Mouse (Mus musculus) left cerebral cortex, postnatal 14 days (tissue): Measurements from ENCODE around the gene Ramp3. TPM values are rescaled to one million over a fixed set of nuclear protein-coding genes. Genes with fewer than 3 reads are reported as not detected.

Experiments used
- DNase-seq, 2 experiments: peaks; one replicate each; pipeline ENCODE4 v3.0.0; 2021 to 2022; ENCODE audit warnings: low spot score in 2 of 2, mixed read lengths in 1 of 2
- intact Hi-C: fragments of 180-260 bp; cut with DNase I; formaldehyde crosslinking; loops from one replicate; pipeline ENCODE4 v1.15.1; 2025
- long read RNA-seq, 2 experiments: library from polyadenylated mRNA; stranded (forward); transcript quantifications; one replicate each; pipeline ENCODE4 v2.0.0; 2021
- total RNA-seq, 2 experiments: library from RNA; stranded (reverse); gene quantifications; 2 replicates each; pipeline ENCODE4 v1.2.3; 2021

The Ramp3 gene
- total RNA-seq = 10 to 100 TPM; 35.4 to 40.1 TPM
- long read RNA-seq, experiment 1, transcript Ramp3-201 (3 exons, 1,233 nt) = major isoform, 26 of 32 reads
- long read RNA-seq, experiment 1, partial matches to known transcripts = 3 of 32 reads
- long read RNA-seq, experiment 1, other reads (novel, unspliced or antisense) = 1 of 32 reads
- long read RNA-seq, experiment 2, transcript Ramp3-201 (3 exons, 1,233 nt) = major isoform, 24 of 30 reads
- long read RNA-seq, experiment 2, partial matches to known transcripts = 4 of 30 reads
- long read RNA-seq, experiment 2, other reads (novel, unspliced or antisense) = 0 of 30 reads

- intact Hi-C loops = loop anchor here (5.0 to 10.0 kb wide), 5 partner anchors 237 to 1747 kb away; partner anchors contain the start of gene Igfbp1
- DNase-seq = peak in 1 of 2 experiments; percentile 15
Measured at GRCm38 (mm10) chr11:6658271-6658670, at the start of gene Ramp3. Ramp3 (plus strand) TSS chr11:6658521.

GRCm38 (mm10) chr11:6615250-6616205 is 42.8 kb upstream of the Ramp3 start:
- intact Hi-C loops = no loop called here
- DNase-seq = no peak

- no peak for DNase-seq
- intact Hi-C loops = loop anchor here (10.0 kb wide), 1 partner anchor 149 kb away; the partner anchor contains the start of gene Purb
Measured at GRCm38 (mm10) chr11:6623704-6624103, 34.6 kb upstream of the Ramp3 start.

GRCm38 (mm10) chr11:6624619-6625382 is 33.5 kb upstream of the Ramp3 start:
- intact Hi-C loops = loop anchor here (10.0 kb wide), 1 partner anchor 150 kb away; the partner anchor contains the start of gene Purb
- DNase-seq = no peak

GRCm38 (mm10) chr11:6625478-6626387 is 32.6 kb upstream of the Ramp3 start, which contains the start of gene Tbrg4:
Tbrg4 (minus strand) TSS chr11:6626067.
- DNase-seq = peak; percentile 92
- intact Hi-C loops = loop anchor here (10.0 kb wide), 1 partner anchor 151 kb away; the partner anchor contains the start of gene Purb

GRCm38 (mm10) chr11:6626388-6626772 is 31.9 kb upstream of the Ramp3 start:
- no peak for DNase-seq
- intact Hi-C loops = loop anchor here (10.0 kb wide), 1 partner anchor 152 kb away; the partner anchor contains the start of gene Purb

- intact Hi-C loops = loop anchor here (10.0 kb wide), 1 partner anchor 153 kb away; the partner anchor contains the start of gene Purb
- DNase-seq = no peak
Measured at GRCm38 (mm10) chr11:6627731-6628130, 30.6 kb upstream of the Ramp3 start.

- intact Hi-C loops = loop anchor here (10.0 kb wide), 1 partner anchor 154 kb away; the partner anchor contains the start of gene Purb
- DNase-seq = peak in 1 of 2 experiments; percentile 39
Measured at GRCm38 (mm10) chr11:6628568-6628967, 29.8 kb upstream of the Ramp3 start.

- no peak for DNase-seq
- intact Hi-C loops = loop anchor here (10.0 kb wide), 1 partner anchor 155 kb away; the partner anchor contains the start of gene Purb
Measured at GRCm38 (mm10) chr11:6629655-6630054, 28.7 kb upstream of the Ramp3 start.

- intact Hi-C loops = no loop called here
- DNase-seq = no peak
Measured at GRCm38 (mm10) chr11:6636150-6636549, 22.2 kb upstream of the Ramp3 start.

- intact Hi-C loops = no loop called here
- DNase-seq = no peak
Measured at GRCm38 (mm10) chr11:6638537-6638936, 19.8 kb upstream of the Ramp3 start, which contains the start of gene Wap. Wap (minus strand) TSS chr11:6638637.

- intact Hi-C loops = no loop called here
- no peak for DNase-seq
Measured at GRCm38 (mm10) chr11:6639072-6639471, 19.2 kb upstream of the Ramp3 start.

GRCm38 (mm10) chr11:6644566-6644965 is 13.8 kb upstream of the Ramp3 start:
- intact Hi-C loops = no loop called here
- DNase-seq = no peak

GRCm38 (mm10) chr11:6647831-6648724 is 10.2 kb upstream of the Ramp3 start:
- no peak for DNase-seq
- intact Hi-C loops = no loop called here

- no peak for DNase-seq
- intact Hi-C loops = loop anchor here (10.0 kb wide), 3 partner anchors 244 to 1754 kb away; partner anchors contain the start of gene Igfbp1
Measured at GRCm38 (mm10) chr11:6650519-6650918, 7.8 kb upstream of the Ramp3 start.

GRCm38 (mm10) chr11:6652978-6653377 is 5.3 kb upstream of the Ramp3 start:
- DNase-seq = peak in 1 of 2 experiments; percentile 35
- intact Hi-C loops = loop anchor here (10.0 kb wide), 3 partner anchors 242 to 1752 kb away; partner anchors contain the start of gene Igfbp1

GRCm38 (mm10) chr11:6654903-6655302 is 3.4 kb upstream of the Ramp3 start:
- peak; percentile 95 to 96 for DNase-seq
- intact Hi-C loops = loop anchor here (1.0 to 10.0 kb wide), 6 partner anchors 114 to 1750 kb away; partner anchors contain the start of gene Igfbp1
